Mouse (Mus musculus): ENCODE measurements around the gene Nupr1l. TPM values are rescaled to one million over a fixed set of nuclear protein-coding genes. Genes with fewer than 3 reads are reported as not detected.

Nupr1l gene
- polyA plus RNA-seq, 1 experiment from 2014 or later, result 4.9 TPM

DNA sequence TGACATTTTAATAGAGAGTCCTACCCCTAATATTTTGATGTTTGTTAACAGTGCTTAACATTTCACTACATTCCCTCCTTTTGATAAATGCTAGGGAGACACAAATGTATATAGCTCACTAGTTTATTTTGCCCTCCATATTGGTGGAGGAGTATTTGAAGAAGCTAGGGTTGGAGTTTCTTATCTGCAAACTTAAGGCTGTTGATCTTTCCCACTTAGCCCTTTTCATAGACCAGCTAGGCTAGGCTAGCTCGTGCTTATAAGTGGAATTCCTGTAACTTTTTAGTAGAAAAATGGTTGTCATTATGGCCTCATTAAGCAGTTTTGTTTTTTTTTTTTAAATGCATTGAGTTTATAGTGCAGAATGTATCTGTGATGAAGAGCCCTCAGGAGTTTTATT is 35.1 kb downstream of the Nupr1l start:
- 80% methylated on average over 1 of the region's 1 CpGs for WGBS
- Histone ChIP-seq H3K9ac (no peak overlapping the region), H3K36me3 (peaks cover 10% of the 10 kb centered on the region), H3K27ac (no peak overlapping the region), H3K4me2 (replicated peaks) (peak overlapping the region; percentile 28; the same call in 1 of the 2 replicates), H3K9me3 (no peaks in the 10 kb centered on the region), H3K27me3 (no peaks in the 10 kb centered on the region), H3K4me3 (no peak overlapping the region), H3K4me1 (peaks cover 10% of the 10 kb centered on the region)
- no peak for ATAC-seq (ENCODE audit: low FRiP score, low read depth)

GRCm38 (mm10) chr5:129947528-129948033 is 39.2 kb downstream of the Nupr1l start:
- no peak overlapping the region for H3K27ac ChIP-seq
- H3K9me3 ChIP-seq, result no peaks in the 10 kb centered on the region
- no peak for ATAC-seq (ENCODE audit: low FRiP score, low read depth)
- 89% methylated on average over 2 of the region's 2 CpGs for WGBS
- H3K4me2 ChIP-seq (replicated peaks), result no peak overlapping the region
- H3K4me1 ChIP-seq, result peaks cover 10% of the 10 kb centered on the region
- peaks cover 10% of the 10 kb centered on the region for H3K36me3 ChIP-seq
- H3K9ac ChIP-seq, result no peak overlapping the region
- H3K4me3 ChIP-seq, result no peak overlapping the region
- no peaks in the 10 kb centered on the region for H3K27me3 ChIP-seq

GRCm38 (mm10) chr5:129952143-129952542 is 43.8 kb downstream of the Nupr1l start:
- H3K27me3 ChIP-seq, result no peaks in the 10 kb centered on the region
- no peak overlapping the region for H3K27ac ChIP-seq
- H3K4me3 ChIP-seq, result no peak overlapping the region
- no peak overlapping the region for H3K9ac ChIP-seq
- H3K4me2 ChIP-seq (replicated peaks), result no peak overlapping the region
- ATAC-seq (ENCODE audit: low FRiP score, low read depth), result no peak
- H3K36me3 ChIP-seq, result 0 out of 2 replicates have a peak, but pooled peaks cover 1% of the 10 kb centered on the region
- H3K9me3 ChIP-seq, result no peaks in the 10 kb centered on the region
- no peaks in the 10 kb centered on the region for H3K4me1 ChIP-seq
- 97% methylated on average over 4 of the region's 4 CpGs for WGBS

DNA sequence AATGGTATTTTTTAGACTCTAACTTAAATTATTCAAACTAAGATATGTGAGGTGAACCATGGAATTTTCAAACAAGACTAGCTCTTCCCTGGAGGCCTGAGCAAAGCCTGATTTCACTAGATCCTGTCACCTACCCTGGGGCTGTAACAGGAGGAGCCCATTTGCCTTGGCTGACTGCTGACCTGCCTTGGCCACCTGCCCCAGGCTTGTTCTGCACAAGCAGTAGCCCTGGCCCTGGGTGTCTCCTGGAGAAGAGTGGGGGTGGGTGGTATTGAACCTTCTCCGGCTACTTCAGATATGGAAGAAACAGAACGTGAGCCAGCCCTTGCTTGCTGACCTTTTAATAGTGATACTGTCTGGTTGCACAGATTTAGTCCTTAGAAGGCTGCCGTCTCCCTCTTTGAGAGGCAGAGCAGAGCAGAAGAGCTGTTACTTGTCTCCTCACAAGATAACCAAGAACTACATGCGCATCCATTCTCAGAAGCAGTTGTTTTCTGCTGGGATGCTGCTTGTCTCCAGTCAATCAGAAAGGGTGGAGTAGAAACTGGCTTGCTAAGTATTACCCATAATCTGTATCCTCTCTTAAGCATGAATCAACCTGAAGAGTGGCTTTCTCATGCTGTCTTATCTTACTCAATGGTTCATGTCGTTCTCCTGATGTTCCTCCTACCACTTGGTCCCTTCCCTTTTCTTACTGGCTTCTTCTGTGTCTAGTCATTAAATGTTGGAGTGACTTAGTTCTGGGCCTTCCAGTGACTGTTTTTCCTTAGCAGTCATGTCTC is 46.3 kb downstream of the Nupr1l start:
- H3K4me3 ChIP-seq, result no peak overlapping the region
- peaks cover 17% of the 10 kb centered on the region for H3K36me3 ChIP-seq
- H3K9me3 ChIP-seq, result no peaks in the 10 kb centered on the region
- H3K4me2 ChIP-seq (replicated peaks), result no peak overlapping the region
- H3K9ac ChIP-seq, result no peak overlapping the region
- H3K27ac ChIP-seq, result no peak overlapping the region
- no peaks in the 10 kb centered on the region for H3K4me1 ChIP-seq
- ATAC-seq (ENCODE audit: low FRiP score, low read depth), result no peak
- 87% methylated on average over 5 of the region's 5 CpGs for WGBS
- no peaks in the 10 kb centered on the region for H3K27me3 ChIP-seq

- H3K9me3 ChIP-seq, result no peaks in the 10 kb centered on the region; the same call in 1 of the 2 replicates
- ATAC-seq (ENCODE audit: low FRiP score, low read depth), result no peak
- H3K9ac ChIP-seq, result no peak overlapping the region
- no peak overlapping the region for H3K27ac ChIP-seq
- H3K36me3 ChIP-seq, result peaks cover 23% of the 10 kb centered on the region
- no peaks in the 10 kb centered on the region for H3K4me1 ChIP-seq
- H3K27me3 ChIP-seq, result no peaks in the 10 kb centered on the region
- WGBS, result 78% methylated on average over 6 of the region's 6 CpGs
- H3K4me2 ChIP-seq (replicated peaks), result no peak overlapping the region
- H3K4me3 ChIP-seq, result no peak overlapping the region
These were observed 47.5 kb downstream of the Nupr1l start for GRCm38 (mm10) chr5:129955792-129956191.

GRCm38 (mm10) chr5:129963224-129963623 is 54.9 kb downstream of the Nupr1l start:
- no peak overlapping the region for H3K9ac ChIP-seq
- H3K27ac ChIP-seq, result no peak overlapping the region
- no peak overlapping the region for H3K4me3 ChIP-seq
- 82% methylated on average over 4 of the region's 4 CpGs for WGBS
- H3K4me2 ChIP-seq (replicated peaks), result no peak overlapping the region
- peaks cover 14% of the 10 kb centered on the region for H3K36me3 ChIP-seq
- ATAC-seq (ENCODE audit: low FRiP score, low read depth), result no peak
- no peaks in the 10 kb centered on the region for H3K4me1 ChIP-seq
- H3K9me3 ChIP-seq, result no peaks in the 10 kb centered on the region; the same call in 1 of the 2 replicates
- H3K27me3 ChIP-seq, result no peaks in the 10 kb centered on the region

Other genes with a start within 250 kb of the Nupr1l start
- gene Zfp11, start 238.4 kb upstream of the Nupr1l start, polyA plus RNA-seq (2015; fragmentation: Nextera tagmentation; extraction: Ambion mirVana), result 6.8 and 6.9 TPM in 2 replicates
- not detected in 2 replicates for gene Sept14, start 200.0 kb upstream of the Nupr1l start, polyA plus RNA-seq (2015; fragmentation: Nextera tagmentation; extraction: Ambion mirVana)
- gene Mrps17, start 193.0 kb upstream of the Nupr1l start, polyA plus RNA-seq (2015; fragmentation: Nextera tagmentation; extraction: Ambion mirVana), result 199 and 219 TPM in 2 replicates
- gene Nipsnap2, start 183.5 kb upstream of the Nupr1l start, polyA plus RNA-seq (2015; fragmentation: Nextera tagmentation; extraction: Ambion mirVana), result 119 and 130 TPM in 2 replicates
- 26.1 and 28.5 TPM in 2 replicates for gene Psph, start 121.1 kb upstream of the Nupr1l start, polyA plus RNA-seq (2015; fragmentation: Nextera tagmentation; extraction: Ambion mirVana)
- gene Sumf2, start 61.6 kb upstream of the Nupr1l start, polyA plus RNA-seq (2015; fragmentation: Nextera tagmentation; extraction: Ambion mirVana), result 79.8 and 85.3 TPM in 2 replicates
- gene Chchd2, start 21.1 kb upstream of the Nupr1l start, polyA plus RNA-seq (2015; fragmentation: Nextera tagmentation; extraction: Ambion mirVana), result 951 and 990 TPM in 2 replicates
- gene Zbed5, start 12.8 kb upstream of the Nupr1l start, polyA plus RNA-seq (2015; fragmentation: Nextera tagmentation; extraction: Ambion mirVana), result 9.8 and 10.4 TPM in 2 replicates
- gene Phkg1, start 10.0 kb upstream of the Nupr1l start, polyA plus RNA-seq (2015; fragmentation: Nextera tagmentation; extraction: Ambion mirVana), result 0.32 and 0.36 TPM in 2 replicates
- gene Vkorc1l1, start 33.4 kb downstream of the Nupr1l start, polyA plus RNA-seq (2015; fragmentation: Nextera tagmentation; extraction: Ambion mirVana), result 26.9 and 28.7 TPM in 2 replicates
- 43.4 and 45.3 TPM in 2 replicates for gene Gusb, start 94.5 kb downstream of the Nupr1l start, polyA plus RNA-seq (2015; fragmentation: Nextera tagmentation; extraction: Ambion mirVana)
- 32.1 and 33.6 TPM in 2 replicates for gene Asl, start 120.7 kb downstream of the Nupr1l start, polyA plus RNA-seq (2015; fragmentation: Nextera tagmentation; extraction: Ambion mirVana)
- 45.6 and 47.3 TPM in 2 replicates for gene Crcp, start 120.8 kb downstream of the Nupr1l start, polyA plus RNA-seq (2015; fragmentation: Nextera tagmentation; extraction: Ambion mirVana)
- 99.2 and 104 TPM in 2 replicates for gene Tpst1, start 164.8 kb downstream of the Nupr1l start, polyA plus RNA-seq (2015; fragmentation: Nextera tagmentation; extraction: Ambion mirVana)
- 6.7 and 7.0 TPM in 2 replicates for gene Kctd7, start 236.3 kb downstream of the Nupr1l start, polyA plus RNA-seq (2015; fragmentation: Nextera tagmentation; extraction: Ambion mirVana)

Measured in limb, embryonic 13.5 days (tissue).